Mouse (Mus musculus) CH12.LX (cell line): ENCODE data around the gene Cyp17a1. TPM values are rescaled to one million over a fixed set of nuclear protein-coding genes. Genes with fewer than 3 reads are reported as not detected.

Experiments
- DNase-seq: peaks from one replicate; pipeline ENCODE4 v3.0.0-alpha.2; 2013; ENCODE audit errors: extremely low read depth
- H3K27ac ChIP-seq: 2 replicates; pipeline ENCODE4 v1.5.1; 2012; ENCODE audit warnings: low read depth, mild to moderate bottlenecking, control low read depth, moderate library complexity; ENCODE audit not compliant: insufficient read depth
- H3K27me3 ChIP-seq: replicated peaks from 2 replicates; pipeline ENCODE3; 2012; ENCODE audit warnings: inconsistent platforms
- H3K36me3 ChIP-seq, 2 experiments: replicated peaks in 1 of 2; 2 replicates each; pipeline versions ENCODE3 to v1.6.1; 2012; ENCODE audit warnings: inconsistent platforms in 1 of 2, low read length in 1 of 2, mild to moderate bottlenecking in 1 of 2, mixed read lengths in 1 of 2, moderate library complexity in 1 of 2; ENCODE audit not compliant: control insufficient read depth in 1 of 2, insufficient read depth in 1 of 2
- H3K4me1 ChIP-seq, 2 experiments: 2 replicates each; pipeline ENCODE4 v1.6.1; 2012; ENCODE audit warnings: inconsistent platforms in 1 of 2, moderate library complexity in 1 of 2; ENCODE audit not compliant: insufficient read depth in 2 of 2, control insufficient read depth in 1 of 2
- H3K4me2 ChIP-seq: 2 replicates; pipeline ENCODE4 v1.6.1; 2012; ENCODE audit warnings: low read depth, mild to moderate bottlenecking, control low read depth; ENCODE audit not compliant: poor library complexity, insufficient read depth, severe bottlenecking
- H3K4me3 ChIP-seq, 3 experiments: fragments of 150-350 bp in 1 of 3; sonication (generic) in 1 of 3; replicated peaks in 1 of 3; 2 replicates each; pipeline versions ENCODE3 to v1.5.1; 2011 to 2012; ENCODE audit warnings: low read depth in 2 of 3, low read length in 2 of 3, mild to moderate bottlenecking in 2 of 3, moderate library complexity in 2 of 3, control low read depth in 1 of 3, improper control_type of control experiment in 1 of 3, inconsistent platforms in 1 of 3, mixed read lengths in 1 of 3; ENCODE audit not compliant: poor library complexity in 1 of 3
- H3K79me2 ChIP-seq: replicated peaks from 2 replicates; pipeline ENCODE4 v1.6.1; 2012; ENCODE audit warnings: mild to moderate bottlenecking, moderate library complexity; ENCODE audit not compliant: control insufficient read depth, poor library complexity, insufficient read depth, severe bottlenecking; ENCODE audit errors: extremely low read depth
- H3K9ac ChIP-seq: 2 replicates; pipeline ENCODE4 v1.6.1; 2012; ENCODE audit warnings: low read depth, mild to moderate bottlenecking, control low read depth, moderate library complexity; ENCODE audit not compliant: insufficient read depth
- H3K9me3 ChIP-seq: replicated peaks from 2 replicates; pipeline ENCODE3; 2012; ENCODE audit warnings: low read length, inconsistent platforms, mixed read lengths
- CHD1 ChIP-seq: IDR thresholded peaks from 2 replicates; pipeline ENCODE4 v1.6.1; 2012; ENCODE audit warnings: low read depth, low read length, improper control_type of control experiment, inconsistent platforms
- CHD2 ChIP-seq: IDR thresholded peaks from 2 replicates; pipeline ENCODE4 v1.6.1; 2011; ENCODE audit warnings: low read length, improper control_type of control experiment
- E2F4 ChIP-seq: IDR thresholded peaks from 2 replicates; pipeline ENCODE4 v1.6.1; 2011; ENCODE audit warnings: low read depth, low read length, improper control_type of control experiment; ENCODE audit not compliant: insufficient replicate concordance
- ELF1 ChIP-seq: IDR thresholded peaks from 2 replicates; pipeline ENCODE4 v1.6.1; 2014; ENCODE audit warnings: low read depth, mild to moderate bottlenecking, inconsistent platforms, low read length, improper control_type of control experiment
- EP300 ChIP-seq: IDR thresholded peaks from 2 replicates; pipeline ENCODE4 v1.6.1; 2011; ENCODE audit warnings: low read length, improper control_type of control experiment
- ETS1 ChIP-seq: conservative IDR thresholded peaks from 2 replicates; pipeline ENCODE4 v1.6.1; 2012; ENCODE audit warnings: low read depth, mild to moderate bottlenecking, inconsistent platforms, low read length, improper control_type of control experiment, moderate library complexity
- JUND ChIP-seq: conservative IDR thresholded peaks from 2 replicates; pipeline ENCODE4 v1.6.1; 2011; ENCODE audit warnings: low read depth, low read length, improper control_type of control experiment
- KAT2A ChIP-seq: IDR thresholded peaks from 2 replicates; pipeline ENCODE4 v1.6.1; 2012; ENCODE audit warnings: low read length, improper control_type of control experiment, inconsistent platforms; ENCODE audit not compliant: insufficient replicate concordance
- MAX ChIP-seq: IDR thresholded peaks from 2 replicates; pipeline ENCODE4 v1.6.1; 2011; ENCODE audit warnings: low read length, improper control_type of control experiment
- MXI1 ChIP-seq: IDR thresholded peaks from 2 replicates; pipeline ENCODE4 v1.6.1; 2011; ENCODE audit warnings: mild to moderate bottlenecking, low read depth, low read length, improper control_type of control experiment
- MYC ChIP-seq: IDR thresholded peaks from 2 replicates; pipeline ENCODE4 v1.6.1; 2011; ENCODE audit warnings: low read depth, mild to moderate bottlenecking, improper control_type of control experiment, low read length
- NELFE ChIP-seq: IDR thresholded peaks from 2 replicates; pipeline ENCODE4 v1.6.1; 2011; ENCODE audit warnings: low read depth, low read length, improper control_type of control experiment
- POLR2AphosphoS2 ChIP-seq: IDR thresholded peaks from 2 replicates; pipeline ENCODE4 v1.6.1; 2011; ENCODE audit warnings: low read depth, low read length, improper control_type of control experiment
- SIN3A ChIP-seq: IDR thresholded peaks from 2 replicates; pipeline ENCODE4 v1.6.1; 2012; ENCODE audit warnings: low read length, improper control_type of control experiment, inconsistent platforms
- TBP ChIP-seq: conservative IDR thresholded peaks from 2 replicates; pipeline ENCODE4 v1.6.1; 2011; ENCODE audit warnings: low read depth, low read length, improper control_type of control experiment
- TCF12 ChIP-seq: IDR thresholded peaks from 2 replicates; pipeline ENCODE4 v1.6.1; 2014; ENCODE audit warnings: low read depth, mild to moderate bottlenecking, inconsistent platforms, low read length, improper control_type of control experiment
- UBTF ChIP-seq: IDR thresholded peaks from 2 replicates; pipeline ENCODE4 v1.6.1; 2012; ENCODE audit warnings: low read depth, mild to moderate bottlenecking, inconsistent platforms, low read length, improper control_type of control experiment, moderate library complexity
- ZC3H11A ChIP-seq: IDR thresholded peaks from 2 replicates; pipeline ENCODE4 v1.6.1; 2012; ENCODE audit warnings: low read depth, mild to moderate bottlenecking, inconsistent platforms, low read length, improper control_type of control experiment
- dilution Hi-C: fragments of 300-500 bp; cut with MboI; formaldehyde crosslinking; loops from 2 replicates; pipeline ENCODE4 v1.14.3; 2020; ENCODE audit warnings: low sequenced_read_pairs; ENCODE audit not compliant: extremely low pct_unique_long_range_greater_than_20kb, extremely low pct_ligation_motif_present
- in situ Hi-C: fragments of 300-500 bp; cut with MboI; formaldehyde crosslinking; loops from 3 replicates; pipeline ENCODE4 v1.14.3; 2019; ENCODE audit warnings: low sequenced_read_pairs, low pct_ligation_motif_present, low pct_unique_long_range_greater_than_20kb, mixed read lengths
- polyA plus RNA-seq: library from polyadenylated mRNA; unstranded; fragments of >175 nt; gene quantifications from 2 replicates; pipeline ENCODE4 v1.2.1, GENCODE M21; 2012; ENCODE audit warnings: low read depth; ENCODE audit not compliant: insufficient read length
- total RNA-seq, 2 experiments: library from RNA; depleted of rRNA; stranded (reverse); fragments of 300-350 nt in 1 of 2; fragments of >200 nt in 1 of 2; gene quantifications; 2 replicates each; pipeline ENCODE4 v1.2.3; 2012 to 2014

Gene Cyp17a1
- total and polyA plus RNA-seq, 3 experiments, result not detected

DNA sequence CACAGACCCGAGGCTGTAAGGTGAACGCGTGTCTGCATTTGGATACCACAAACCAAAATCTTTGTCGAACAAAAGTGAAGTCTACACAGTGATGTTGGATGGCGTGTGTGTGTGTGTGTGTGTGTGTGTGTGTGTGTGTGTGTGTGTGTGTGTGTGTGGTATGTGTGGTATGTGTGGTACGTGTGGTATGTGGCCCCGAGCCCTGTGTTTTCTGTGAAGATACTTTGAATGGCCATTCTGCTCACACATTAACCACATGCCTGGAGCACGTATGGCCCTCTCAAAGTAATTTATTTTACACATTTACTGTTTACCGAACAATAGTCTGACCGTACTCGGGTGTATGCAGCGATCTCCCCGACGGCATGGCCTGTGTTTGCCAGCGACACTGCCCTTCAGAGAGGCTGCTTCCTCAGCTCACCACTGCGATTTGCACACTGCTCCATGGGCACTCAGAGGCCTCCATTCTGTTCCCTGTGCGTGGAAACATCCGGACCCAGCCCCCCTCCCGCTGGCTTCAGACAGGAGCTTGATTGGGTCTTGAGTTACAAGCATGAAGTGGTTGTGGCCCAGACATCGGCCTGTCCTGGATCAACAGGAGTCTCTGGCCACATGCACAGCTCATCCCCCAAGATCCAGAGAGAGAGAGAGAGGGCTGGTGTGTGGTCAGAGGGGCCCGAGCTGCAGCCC, 16.7 kb downstream of the Cyp17a1 start:
- Histone ChIP-seq H3K9ac (no peak overlapping the region), H3K4me1 (peaks cover 0 to 9% of the 10 kb centered on the region in 2 experiments; a peak in 2 of 4 replicates), H3K36me3 (peaks cover 47 to 60% of the 10 kb centered on the region in 2 experiments), H3K79me2 (no peaks in the 10 kb centered on the region), H3K9me3 (peaks cover 3% of the 10 kb centered on the region), H3K4me3 (no peak overlapping the region), H3K27ac (no peak overlapping the region), H3K27me3 (no peaks in the 10 kb centered on the region), H3K4me2 (no peak overlapping the region)
- no peak for DNase-seq
- dilution Hi-C loops, result no loop called here
- in situ Hi-C loops, result no loop called here
- TF ChIP-seq UBTF, result no peak
- no peak for TF ChIP-seq MYC
- no peak for TF ChIP-seq SIN3A
- no peak for TF ChIP-seq ETS1
- no peak for TF ChIP-seq NELFE

- H3K27ac ChIP-seq, result no peak overlapping the region
- no peak for DNase-seq
- H3K27me3 ChIP-seq, result no peaks in the 10 kb centered on the region
- peaks cover 0 to 9% of the 10 kb centered on the region in 2 experiments; a peak in 2 of 4 replicates for H3K4me1 ChIP-seq
- in situ Hi-C loops (no loop called here), dilution Hi-C loops (no loop called here)
- peaks cover 47 to 60% of the 10 kb centered on the region in 2 experiments for H3K36me3 ChIP-seq
- no peak overlapping the region for H3K4me2 ChIP-seq
- no peaks in the 10 kb centered on the region for H3K79me2 ChIP-seq
- no peak overlapping the region for H3K9ac ChIP-seq
- H3K4me3 ChIP-seq, result no peak overlapping the region
- peaks cover 3% of the 10 kb centered on the region for H3K9me3 ChIP-seq
- TF ChIP-seq ZC3H11A (no peak), TBP (no peak), CHD2 (no peak), NELFE (no peak), MXI1 (no peak), SIN3A (no peak), KAT2A (no peak), ELF1 (no peak), POLR2AphosphoS2 (no peak), TCF12 (no peak), E2F4 (no peak), MAX (no peak), MYC (no peak), CHD1 (no peak), EP300 (no peak), JUND (no peak)
- TF ChIP-seq, all 38 proteins: peak for 0
These were observed 17.3 kb downstream of the Cyp17a1 start for GRCm38 (mm10) chr19:46655626-46656025.
